Mouse (Mus musculus): ENCODE measurements at regions not wholly inside any gene's neighbourhood (a gene's known extent, or its start where the extent isn't known, plus 50 kb on each side); places are given as distances from the start of the nearest gene placed in this dataset.
A peak's percentile ranks its signal among the peaks of the same experiment; 100 is the strongest.

GRCm38 (mm10) chr15:8582676-8583075 is 62.9 kb upstream of the Gm2310 start:
- Histone ChIP-seq H3K9ac (ENCODE audit: low read depth, low read length) (no peak overlapping the region), H3K36me3 (ENCODE audit: control insufficient read depth, insufficient read depth, low read length) (no peaks in the 10 kb centered on the region), H3K27ac (ENCODE audit: low read depth, low read length) (no peak overlapping the region), H3K4me3 (ENCODE audit: low read length) (no peak overlapping the region), H3K27me3 (ENCODE audit: control insufficient read depth, insufficient read depth, low read length) (no peaks in the 10 kb centered on the region), H3K9me3 (ENCODE audit: control insufficient read depth, low read length) (no peaks in the 10 kb centered on the region), H3K4me2 (replicated peaks; ENCODE audit: low read depth, low read length) (no peak overlapping the region), H3K4me1 (ENCODE audit: control insufficient read depth, insufficient read depth, low read length) (no peaks in the 10 kb centered on the region)
- WGBS, result 43% methylated on average over 6 of the region's 6 CpGs
- no peak for ATAC-seq (ENCODE audit: low FRiP score, low TSS enrichment)

- WGBS, result 57% methylated on average over 8 of the region's 8 CpGs
- Histone ChIP-seq H3K4me2 (replicated peaks; ENCODE audit: low read depth, low read length) (no peak overlapping the region), H3K4me3 (ENCODE audit: low read length) (no peak overlapping the region), H3K27me3 (ENCODE audit: control insufficient read depth, insufficient read depth, low read length) (no peaks in the 10 kb centered on the region), H3K36me3 (ENCODE audit: control insufficient read depth, insufficient read depth, low read length) (no peaks in the 10 kb centered on the region), H3K27ac (ENCODE audit: low read depth, low read length) (no peak overlapping the region), H3K4me1 (ENCODE audit: control insufficient read depth, insufficient read depth, low read length) (no peaks in the 10 kb centered on the region), H3K9ac (ENCODE audit: low read depth, low read length) (no peak overlapping the region), H3K9me3 (ENCODE audit: control insufficient read depth, low read length) (no peaks in the 10 kb centered on the region)
- ATAC-seq (ENCODE audit: low FRiP score, low TSS enrichment), result no peak
Measured at GRCm38 (mm10) chr15:8581146-8581913, 61.6 kb upstream of the Gm2310 start.

GRCm38 (mm10) chr15:8580077-8580476 is 60.3 kb upstream of the Gm2310 start:
- H3K4me1 ChIP-seq (ENCODE audit: control insufficient read depth, insufficient read depth, low read length), result no peaks in the 10 kb centered on the region
- no peaks in the 10 kb centered on the region for H3K9me3 ChIP-seq (ENCODE audit: control insufficient read depth, low read length)
- ATAC-seq (ENCODE audit: low FRiP score, low TSS enrichment), result no peak
- H3K27me3 ChIP-seq (ENCODE audit: control insufficient read depth, insufficient read depth, low read length), result no peaks in the 10 kb centered on the region
- H3K36me3 ChIP-seq (ENCODE audit: control insufficient read depth, insufficient read depth, low read length), result no peaks in the 10 kb centered on the region
- H3K27ac ChIP-seq (ENCODE audit: low read depth, low read length), result no peak overlapping the region
- no peak overlapping the region for H3K9ac ChIP-seq (ENCODE audit: low read depth, low read length)
- no peak overlapping the region for H3K4me2 ChIP-seq (replicated peaks; ENCODE audit: low read depth, low read length)
- H3K4me3 ChIP-seq (ENCODE audit: low read length), result no peak overlapping the region

- Histone ChIP-seq H3K4me1 (ENCODE audit: control insufficient read depth, insufficient read depth, low read length) (no peaks in the 10 kb centered on the region), H3K9me3 (ENCODE audit: control insufficient read depth, low read length) (no peaks in the 10 kb centered on the region), H3K27ac (ENCODE audit: low read depth, low read length) (no peak overlapping the region), H3K36me3 (ENCODE audit: control insufficient read depth, insufficient read depth, low read length) (no peaks in the 10 kb centered on the region), H3K27me3 (ENCODE audit: control insufficient read depth, insufficient read depth, low read length) (no peaks in the 10 kb centered on the region), H3K9ac (ENCODE audit: low read depth, low read length) (no peak overlapping the region), H3K4me3 (ENCODE audit: low read length) (no peak overlapping the region), H3K4me2 (replicated peaks; ENCODE audit: low read depth, low read length) (no peak overlapping the region)
- 7% methylated on average over 3 of the region's 3 CpGs for WGBS
- no peak for ATAC-seq (ENCODE audit: low FRiP score, low TSS enrichment)
Measured at GRCm38 (mm10) chr15:8577480-8577881, 57.7 kb upstream of the Gm2310 start.

GRCm38 (mm10) chr15:8576975-8577374 is 57.2 kb upstream of the Gm2310 start:
- no peaks in the 10 kb centered on the region for H3K9me3 ChIP-seq (ENCODE audit: control insufficient read depth, low read length)
- no peaks in the 10 kb centered on the region for H3K36me3 ChIP-seq (ENCODE audit: control insufficient read depth, insufficient read depth, low read length)
- no peak overlapping the region for H3K27ac ChIP-seq (ENCODE audit: low read depth, low read length)
- no peak overlapping the region for H3K4me2 ChIP-seq (replicated peaks; ENCODE audit: low read depth, low read length)
- ATAC-seq (ENCODE audit: low FRiP score, low TSS enrichment), result no peak
- no peak overlapping the region for H3K4me3 ChIP-seq (ENCODE audit: low read length)
- H3K27me3 ChIP-seq (ENCODE audit: control insufficient read depth, insufficient read depth, low read length), result no peaks in the 10 kb centered on the region
- H3K9ac ChIP-seq (ENCODE audit: low read depth, low read length), result no peak overlapping the region
- 72% methylated on average over 5 of the region's 5 CpGs for WGBS
- H3K4me1 ChIP-seq (ENCODE audit: control insufficient read depth, insufficient read depth, low read length), result no peaks in the 10 kb centered on the region

- peak overlapping the region; percentile 96 for H3K4me2 ChIP-seq (replicated peaks; ENCODE audit: low read depth, low read length)
- H3K9me3 ChIP-seq (ENCODE audit: control insufficient read depth, low read length), result no peaks in the 10 kb centered on the region
- peak overlapping the region; percentile 54; the same call in 1 of the 2 replicates for H3K9ac ChIP-seq (ENCODE audit: low read depth, low read length)
- peaks cover 3% of the 10 kb centered on the region; the same call in 1 of the 2 replicates for H3K27me3 ChIP-seq (ENCODE audit: control insufficient read depth, insufficient read depth, low read length)
- ATAC-seq (ENCODE audit: low FRiP score, low TSS enrichment), result no peak
- 4% methylated on average over 11 of the region's 11 CpGs for WGBS
- no peaks in the 10 kb centered on the region for H3K36me3 ChIP-seq (ENCODE audit: control insufficient read depth, insufficient read depth, low read length)
- H3K4me1 ChIP-seq (ENCODE audit: control insufficient read depth, insufficient read depth, low read length), result no peaks in the 10 kb centered on the region
- 0 out of 2 replicates have a peak overlapping the region, but pooled peaks have one; percentile 90 for H3K27ac ChIP-seq (ENCODE audit: low read depth, low read length)
- peak overlapping the region; percentile 57 for H3K4me3 ChIP-seq (ENCODE audit: low read length)
Measured at GRCm38 (mm10) chr15:8569617-8570016, 49.9 kb upstream of the Gm2310 start.
